Mouse (Mus musculus): Measurements from ENCODE around the gene Gm2000. TPM values are rescaled to one million over a fixed set of nuclear protein-coding genes. Genes with fewer than 3 reads are reported as not detected.

The Gm2000 gene
- polyA plus RNA-seq, 1 experiment from 2014 or later = 925 TPM

- H3K27me3 ChIP-seq (ENCODE audit: poor library complexity, severe bottlenecking) = no peaks in the 10 kb centered on the region
- H3K36me3 ChIP-seq (replicated peaks) = no peaks in the 10 kb centered on the region
- no peak for DNase-seq (ENCODE audit: extremely low spot score, low spot score)
- no peaks in the 10 kb centered on the region for H3K4me1 ChIP-seq
- no peak overlapping the region for H3K27ac ChIP-seq
- no peak overlapping the region for H3K4me3 ChIP-seq
- no peaks in the 10 kb centered on the region for H3K9me3 ChIP-seq
- whole genome bisulfite sequencing = 41% methylated on average over 10 of the region's 10 CpGs
Measured at GRCm38 (mm10) chr1:156403251-156403650, 37.4 kb downstream of the Gm2000 start.

GRCm38 (mm10) chr1:156408004-156408403 is 42.2 kb downstream of the Gm2000 start:
- no peak overlapping the region for H3K4me3 ChIP-seq
- no peaks in the 10 kb centered on the region for H3K36me3 ChIP-seq (replicated peaks)
- H3K9me3 ChIP-seq = no peaks in the 10 kb centered on the region
- H3K27ac ChIP-seq = no peak overlapping the region
- no peaks in the 10 kb centered on the region for H3K27me3 ChIP-seq (ENCODE audit: poor library complexity, severe bottlenecking)
- no peaks in the 10 kb centered on the region for H3K4me1 ChIP-seq
- 79% methylated on average over 3 of the region's 3 CpGs for WGBS
- DNase-seq (ENCODE audit: extremely low spot score, low spot score) = no peak

GRCm38 (mm10) chr1:156408521-156408920 is 42.7 kb downstream of the Gm2000 start:
- no peaks in the 10 kb centered on the region for H3K36me3 ChIP-seq (replicated peaks)
- no peaks in the 10 kb centered on the region for H3K4me1 ChIP-seq
- no peak overlapping the region for H3K27ac ChIP-seq
- 75% methylated on average over 4 of the region's 4 CpGs for WGBS
- no peak overlapping the region for H3K4me3 ChIP-seq
- H3K27me3 ChIP-seq (ENCODE audit: poor library complexity, severe bottlenecking) = no peaks in the 10 kb centered on the region
- H3K9me3 ChIP-seq = no peaks in the 10 kb centered on the region
- DNase-seq (ENCODE audit: extremely low spot score, low spot score) = no peak

Other genes with a start within 250 kb of the Gm2000 start
- 2.6 and 3.0 TPM in 2 replicates for gene Fam163a, start 161.0 kb upstream of the Gm2000 start, polyA plus RNA-seq (2016; fragmentation: Nextera tagmentation; extraction: Ambion mirVana)
- 0.04 and 0.09 TPM in 2 replicates for gene Tdrd5, start 62.4 kb upstream of the Gm2000 start, polyA plus RNA-seq (2016; fragmentation: Nextera tagmentation; extraction: Ambion mirVana)
- gene Nphs2, start 55.3 kb upstream of the Gm2000 start, polyA plus RNA-seq (2016; fragmentation: Nextera tagmentation; extraction: Ambion mirVana) = not detected in 2 replicates
- 0.09 and 0.17 TPM in 2 replicates for gene Axdnd1, start 55.1 kb downstream of the Gm2000 start, polyA plus RNA-seq (2016; fragmentation: Nextera tagmentation; extraction: Ambion mirVana)
- gene Soat1, start 108.3 kb downstream of the Gm2000 start, polyA plus RNA-seq (2016; fragmentation: Nextera tagmentation; extraction: Ambion mirVana) = 30.9 and 34.1 TPM in 2 replicates
- gene Gm10031, start 158.0 kb downstream of the Gm2000 start, polyA plus RNA-seq (2016; fragmentation: Nextera tagmentation; extraction: Ambion mirVana) = 0.20 and 0.56 TPM in 2 replicates
- gene Abl2, start 192.7 kb downstream of the Gm2000 start, polyA plus RNA-seq (2016; fragmentation: Nextera tagmentation; extraction: Ambion mirVana) = 4.8 and 5.0 TPM in 2 replicates